Mouse (Mus musculus) ES-Bruce4 (cell line): ENCODE results near the gene Adamts20. TPM values are rescaled to one million over a fixed set of nuclear protein-coding genes. Genes with fewer than 3 reads are reported as not detected.
"Not testable (repeated sequence)": the region's sequence is repeated elsewhere in the genome, so short reads cannot be mapped to it uniquely, and the experiment has no call there.

Experiments
- H3K27ac ChIP-seq: 2 replicates; pipeline ENCODE4 v1.5.1; 2012; ENCODE audit warnings: low read length, inconsistent platforms; ENCODE audit not compliant: insufficient read depth
- H3K27me3 ChIP-seq: 2 replicates; pipeline ENCODE4 v1.6.1; 2012; ENCODE audit warnings: mild to moderate bottlenecking, low read length, inconsistent platforms; ENCODE audit not compliant: control insufficient read depth, poor library complexity, insufficient read depth, severe bottlenecking
- H3K36me3 ChIP-seq: 2 replicates; pipeline ENCODE4 v1.6.1; 2012; ENCODE audit warnings: inconsistent platforms, mild to moderate bottlenecking, low read length, moderate library complexity; ENCODE audit not compliant: control insufficient read depth, poor library complexity, insufficient read depth, severe bottlenecking
- H3K4me1 ChIP-seq: one replicate; pipeline ENCODE4 v1.8.1; 2011; ENCODE audit warnings: low read length; ENCODE audit not compliant: control insufficient read depth, insufficient read depth
- H3K4me3 ChIP-seq: 2 replicates; pipeline ENCODE4 v1.5.1; 2011; ENCODE audit warnings: low read depth, mild to moderate bottlenecking, low read length
- H3K9ac ChIP-seq: 2 replicates; pipeline ENCODE4 v1.6.1; 2012; ENCODE audit warnings: low read depth, mild to moderate bottlenecking, inconsistent platforms; ENCODE audit not compliant: poor library complexity, severe bottlenecking
- H3K9me3 ChIP-seq: replicated peaks from 2 replicates; pipeline ENCODE4 v1.6.1; 2012; ENCODE audit warnings: mild to moderate bottlenecking, low read length, inconsistent platforms; ENCODE audit not compliant: control insufficient read depth, poor library complexity, insufficient read depth, severe bottlenecking
- CTCF ChIP-seq: IDR thresholded peaks from one replicate; pipeline ENCODE4 v1.8.1; 2011; ENCODE audit warnings: low read depth, low read length
- EP300 ChIP-seq: IDR thresholded peaks from 2 replicates; pipeline ENCODE4 v1.6.1; 2011; ENCODE audit warnings: low read depth, low read length; ENCODE audit not compliant: insufficient read depth
- POLR2A ChIP-seq: IDR thresholded peaks from one replicate; pipeline ENCODE4 v1.8.1; 2011; ENCODE audit warnings: low read length; ENCODE audit not compliant: insufficient read depth
- polyA plus RNA-seq: library from polyadenylated mRNA; stranded (reverse); fragments of >200 nt; gene quantifications from 2 replicates; pipeline ENCODE4 v1.2.4, GENCODE M21; 2011; ENCODE audit warnings: low read depth; ENCODE audit not compliant: missing spikeins, insufficient read depth, insufficient read length

Gene Adamts20
- polyA plus RNA-seq = 0.21 and 0.42 TPM in 2 replicates

DNA sequence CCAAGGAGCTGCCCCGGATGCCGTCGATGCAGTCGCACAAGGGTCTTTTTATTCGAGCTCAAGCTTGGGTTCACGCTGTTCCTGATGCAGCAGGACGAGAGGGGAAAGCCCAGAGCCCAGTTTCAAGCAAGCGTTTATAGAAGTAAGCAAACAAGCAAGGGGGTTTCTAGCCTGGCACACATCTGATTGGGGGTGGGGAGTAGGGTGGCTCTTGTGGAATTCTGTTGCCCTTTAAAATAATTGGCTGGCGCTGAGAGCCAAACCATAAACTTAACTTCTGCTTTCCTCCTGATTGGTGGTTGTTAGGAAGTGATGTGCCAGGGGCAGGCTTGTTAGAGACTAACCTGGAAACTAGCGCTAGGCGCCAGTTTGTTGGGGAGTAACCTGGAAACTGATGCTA, at the start of gene Adamts20:
Gene Adamts20, minus strand, starts transcription at position 101 of the 400 bp plus-strand sequence.
- H3K27ac ChIP-seq = no peak within 1 kb of the TSS
- H3K27me3 ChIP-seq = no peaks in the 10 kb centered on the region; the same call in 1 of the 2 replicates
- TF ChIP-seq POLR2A (no peak), EP300 (no peak), CTCF (no peak)
- H3K36me3 ChIP-seq = no peaks in the 10 kb centered on the region
- H3K4me3 ChIP-seq = no peak within 1 kb of the TSS
- H3K4me1 ChIP-seq = no peaks in the 10 kb centered on the region
- no peaks in the 10 kb centered on the region for H3K9me3 ChIP-seq
- H3K9ac ChIP-seq = no peak within 1 kb of the TSS

DNA sequence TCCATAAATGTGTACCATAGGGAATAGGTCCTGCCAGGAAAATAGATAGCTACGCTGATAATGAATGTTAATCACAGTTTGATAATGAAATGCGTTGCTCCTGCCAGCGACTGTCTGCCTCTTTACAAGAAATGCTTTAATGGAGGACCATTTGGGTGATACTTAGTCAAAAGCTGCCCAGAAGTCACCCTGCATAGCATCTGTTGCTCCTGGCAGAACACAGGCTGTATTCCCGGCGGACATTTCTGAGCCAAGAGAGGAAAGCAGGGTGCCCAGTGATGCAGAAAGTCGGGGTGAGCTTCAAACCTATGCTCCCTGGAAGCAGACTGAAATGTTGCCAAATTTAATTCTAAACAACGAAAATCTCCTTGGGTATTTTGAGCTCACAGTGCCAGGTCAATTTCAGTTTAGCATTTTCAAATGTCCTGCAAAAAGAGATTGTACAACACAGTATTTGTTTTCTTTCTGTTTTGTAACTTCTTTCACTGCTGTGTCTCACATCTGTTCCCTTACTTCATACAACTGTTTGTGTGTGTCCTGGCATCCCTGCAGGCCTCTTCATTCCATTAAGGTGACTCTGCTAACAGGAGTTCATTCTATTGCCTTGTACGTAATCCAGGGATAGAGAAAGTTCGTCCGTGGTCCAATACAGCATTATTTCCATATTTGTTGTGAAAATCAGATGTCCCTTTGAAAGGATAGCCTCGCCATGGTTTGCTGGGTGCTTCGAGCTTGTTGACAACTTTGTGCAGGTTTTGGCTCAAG, 38.4 kb upstream of the Adamts20 start:
- Histone ChIP-seq H3K9me3 (no peaks in the 10 kb centered on the region), H3K9ac (no peak overlapping the region), H3K4me1 (no peaks in the 10 kb centered on the region), H3K4me3 (no peak overlapping the region), H3K27me3 (no peaks in the 10 kb centered on the region), H3K36me3 (no peaks in the 10 kb centered on the region), H3K27ac (no peak overlapping the region)
- TF ChIP-seq POLR2A (no peak), EP300 (no peak), CTCF (no peak)

DNA sequence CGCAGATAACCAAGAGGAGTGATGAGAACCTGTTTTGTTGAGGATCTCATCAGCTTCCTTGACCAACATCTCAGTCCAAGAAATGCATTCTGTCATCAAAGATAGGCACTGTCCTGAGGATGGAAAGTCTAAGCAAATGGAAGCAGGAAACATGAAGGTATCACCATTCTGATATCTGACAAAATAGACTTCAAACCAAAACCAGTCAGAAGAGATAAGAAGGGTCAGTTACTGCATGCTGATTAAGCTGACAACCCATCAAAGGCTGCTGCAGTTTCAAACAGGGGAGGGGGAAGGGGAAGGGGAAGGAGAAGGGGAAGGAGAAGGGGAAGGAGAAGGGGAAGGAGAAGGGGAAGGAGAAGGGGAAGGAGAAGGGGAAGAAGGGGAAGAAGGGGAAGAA, 34.0 kb upstream of the Adamts20 start:
- no peak overlapping the region for H3K9ac ChIP-seq
- no peaks in the 10 kb centered on the region for H3K9me3 ChIP-seq
- no peak overlapping the region for H3K27ac ChIP-seq
- H3K4me1 ChIP-seq = no peaks in the 10 kb centered on the region
- no peaks in the 10 kb centered on the region for H3K36me3 ChIP-seq
- H3K4me3 ChIP-seq = no peak overlapping the region
- no peak for TF ChIP-seq EP300
- no peak for TF ChIP-seq CTCF
- no peak for TF ChIP-seq POLR2A
- no peaks in the 10 kb centered on the region; the same call in 1 of the 2 replicates for H3K27me3 ChIP-seq

DNA sequence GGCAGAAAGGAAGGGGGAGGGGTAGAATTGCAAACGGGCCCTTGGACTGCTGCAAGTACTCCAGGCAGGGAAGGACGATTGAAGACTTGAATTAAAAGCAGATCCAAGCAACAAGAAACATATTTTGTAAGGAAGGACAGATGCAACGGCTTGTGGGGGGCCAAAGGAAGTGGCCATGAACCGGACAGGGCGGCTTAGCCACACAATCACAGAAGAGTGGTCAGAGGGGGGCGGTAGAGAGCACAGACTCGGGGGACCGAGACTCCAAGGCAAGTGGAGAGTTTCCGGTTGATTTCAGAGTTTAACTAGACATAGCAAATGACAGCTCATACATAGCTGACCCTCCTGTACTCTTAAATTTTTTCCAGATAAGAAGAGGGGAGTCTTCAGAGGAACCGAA, 30.7 kb upstream of the Adamts20 start:
- Histone ChIP-seq H3K27me3 (no peaks in the 10 kb centered on the region; the same call in 1 of the 2 replicates), H3K36me3 (no peaks in the 10 kb centered on the region), H3K4me3 (no peak overlapping the region), H3K9ac (no peak overlapping the region), H3K9me3 (no peaks in the 10 kb centered on the region), H3K27ac (no peak overlapping the region), H3K4me1 (no peaks in the 10 kb centered on the region)
- TF ChIP-seq CTCF (peak; percentile 62), POLR2A (no peak)

DNA sequence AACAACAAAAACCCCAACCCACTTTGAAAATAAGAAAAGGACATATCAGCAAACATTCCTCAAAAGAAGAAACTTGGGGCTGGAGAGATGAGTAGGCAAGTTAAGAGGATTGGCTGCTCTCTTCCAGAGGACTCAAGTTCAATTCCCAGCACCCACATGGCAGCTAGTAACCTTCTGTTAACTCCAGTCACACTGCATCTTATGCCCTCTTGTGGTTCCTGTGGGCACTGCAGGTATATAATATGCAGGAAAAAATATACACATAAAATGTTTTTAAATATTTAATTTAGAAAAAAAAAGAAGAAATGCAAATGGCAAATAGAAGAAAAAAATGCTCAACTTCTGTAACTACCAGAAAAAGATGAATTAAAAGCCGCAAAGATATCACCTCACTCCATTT, 29.2 kb upstream of the Adamts20 start:
- H3K27me3 ChIP-seq = no peaks in the 10 kb centered on the region; the same call in 1 of the 2 replicates
- H3K9me3 ChIP-seq = no peaks in the 10 kb centered on the region
- no peaks in the 10 kb centered on the region for H3K4me1 ChIP-seq
- no peaks in the 10 kb centered on the region for H3K36me3 ChIP-seq
- no peak overlapping the region for H3K9ac ChIP-seq
- no peak overlapping the region for H3K4me3 ChIP-seq
- H3K27ac ChIP-seq = no peak overlapping the region
- TF ChIP-seq POLR2A (no peak), EP300 (no peak), CTCF (no peak)

DNA sequence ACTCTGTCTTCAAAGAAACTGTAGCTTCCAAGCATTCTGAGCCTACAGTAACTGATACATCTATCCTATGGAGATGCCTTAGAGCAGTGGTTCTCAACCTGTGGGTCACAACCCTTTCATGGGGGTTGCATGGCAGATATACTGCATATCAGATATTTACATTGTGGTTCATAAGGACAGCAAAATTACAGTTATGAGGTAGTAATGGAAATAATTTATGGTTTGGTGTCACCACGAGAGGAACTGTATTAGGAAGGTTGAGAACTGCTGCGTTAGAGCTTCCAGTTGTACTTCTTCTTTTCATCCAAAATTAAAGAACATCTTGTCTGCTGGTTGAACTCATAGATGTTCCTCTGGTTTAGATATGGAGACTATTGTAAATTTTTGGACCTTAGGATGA, 24.2 kb upstream of the Adamts20 start:
- H3K9me3 ChIP-seq = peaks cover 7% of the 10 kb centered on the region; the same call in 1 of the 2 replicates
- no peak overlapping the region for H3K4me3 ChIP-seq
- TF ChIP-seq EP300 (no peak), POLR2A (no peak), CTCF (no peak)

DNA sequence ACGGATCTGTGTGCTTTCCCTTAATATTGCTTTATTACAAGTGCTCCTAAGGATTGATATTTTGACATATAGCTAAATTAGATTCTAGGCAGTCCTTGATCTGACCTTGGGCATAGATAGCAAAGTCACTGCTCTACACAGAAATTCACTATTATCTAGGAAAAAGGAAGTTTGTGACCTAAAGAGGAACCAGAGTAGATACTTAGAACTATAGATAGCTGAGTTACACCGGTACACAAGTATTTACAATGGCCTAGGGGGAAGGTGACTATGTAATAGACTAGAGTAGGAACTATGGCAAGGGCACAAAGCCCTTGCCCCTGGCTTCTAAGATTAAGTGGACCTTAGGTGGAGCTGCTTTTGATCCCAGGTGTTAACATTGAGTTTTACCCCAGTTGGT, 22.8 kb upstream of the Adamts20 start:
- H3K36me3 ChIP-seq, H3K27me3 ChIP-seq, H3K9me3 ChIP-seq, H3K27ac ChIP-seq, H3K9ac ChIP-seq, H3K4me1 ChIP-seq, H3K4me3 ChIP-seq: not testable (repeated sequence)

More for the DNA sequence above, 24.2 kb upstream of the Adamts20 start:
- H3K27ac ChIP-seq = no peak overlapping the region
- no peaks in the 10 kb centered on the region for H3K4me1 ChIP-seq
- no peak overlapping the region for H3K9ac ChIP-seq
- H3K36me3 ChIP-seq = no peaks in the 10 kb centered on the region
- H3K27me3 ChIP-seq = no peaks in the 10 kb centered on the region
